In the genomic region with DNA sequence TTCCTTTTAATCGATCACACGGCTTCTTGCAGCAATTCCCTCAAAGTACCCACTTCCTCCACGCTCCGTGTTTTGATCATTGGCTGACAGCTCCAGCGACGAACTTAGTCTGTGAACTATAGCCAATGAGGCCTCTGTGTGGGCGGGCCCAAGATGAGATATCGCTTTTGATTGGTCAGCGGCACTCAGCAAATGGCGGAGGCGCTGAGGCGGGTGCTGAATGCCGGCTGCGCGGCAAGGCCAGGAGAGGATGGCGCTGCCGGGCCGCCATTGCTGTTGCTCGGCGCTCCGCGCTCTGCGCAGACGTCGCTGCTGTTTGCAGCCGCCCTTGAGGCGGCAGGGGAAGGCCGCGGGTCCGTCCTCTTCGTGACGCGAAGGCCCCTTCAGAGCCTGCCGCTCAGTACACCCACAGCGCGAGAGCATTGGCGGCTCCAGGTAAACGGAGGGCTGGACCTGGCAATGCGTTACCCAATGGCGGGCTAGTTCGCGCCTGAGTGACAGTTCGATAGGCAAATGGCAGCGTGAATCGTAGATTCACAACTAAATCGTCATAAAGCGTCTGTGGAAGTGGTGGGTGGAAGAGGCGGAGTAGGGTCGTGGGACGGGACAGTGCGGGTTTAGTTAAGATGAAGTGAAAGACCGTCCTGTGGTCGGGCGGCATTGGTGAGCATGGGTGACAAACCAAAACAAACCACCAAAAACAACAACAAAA, we compare ENCODE assay signal across 8 mouse cellular contexts. TPM values are rescaled to one million over a fixed set of nuclear protein-coding genes. Genes with fewer than 3 reads are reported as not detected.
DNase-seq lines count a peak whose midpoint lies in the region; ATAC-seq lines count a peak whose summit lies in the region.

A gene (plus strand): TSS at position 186 of the 712 bp plus-strand sequence.

- 0 out of 2 replicates have a peak, but pooled peaks cover 2% of the 10 kb centered on the region for H3K4me1 ChIP-seq in hindbrain, embryonic 11.5 days (replicated peaks; ENCODE audit: control insufficient read depth, insufficient read depth, low read length)

- peak within 1 kb of the TSS; percentile 88 for H3K27ac ChIP-seq in hindbrain, embryonic 11.5 days (ENCODE audit: low read depth, low read length)

- under 1% methylated on average over 52 of the region's 54 CpGs for WGBS in hindbrain, embryonic 11.5 days

- ATAC-seq in hindbrain, embryonic 11.5 days (ENCODE audit: low FRiP score), result peak; percentile 98

- peaks cover 17% of the 10 kb centered on the region for H3K27me3 ChIP-seq in hindbrain, embryonic 11.5 days (ENCODE audit: control insufficient read depth, insufficient read depth, low read length)

- DNase-seq in Muller cell, postnatal 12 days (ENCODE audit: inconsistent ontology term), result peak; percentile 97
- DNase-seq in cerebellum, adult 9-11 months, result peak; percentile 99
- peak; percentile 98 to 100 for DNase-seq in frontal cortex, adult 2 months (ENCODE audit: extremely low spot score in 1 of 2, low spot score in 1 of 2)
- peak; percentile 98 for DNase-seq in hindbrain, embryonic 11.5 days (ENCODE audit: low spot score)
- DNase-seq in layer of hippocampus, postnatal 10 days (ENCODE audit: low spot score in 2 of 2), result peak; percentile 100
- peak; percentile 99 for DNase-seq in lung, postnatal 10 days
- peak; percentile 97 for DNase-seq in ovary, postnatal 36 days (ENCODE audit: low spot score)
- DNase-seq in thymus, postnatal 25 days, result peak; percentile 99

- peak within 1 kb of the TSS; percentile 78 for H3K9ac ChIP-seq in hindbrain, embryonic 11.5 days (ENCODE audit: low read depth, low read length)

- H3K4me2 ChIP-seq in hindbrain, embryonic 11.5 days (replicated peaks; ENCODE audit: low read depth, low read length), result peak within 1 kb of the TSS; percentile 54

- H3K9me3 ChIP-seq in hindbrain, embryonic 11.5 days (ENCODE audit: control insufficient read depth, low read length), result no peaks in the 10 kb centered on the region

- no peaks in the 10 kb centered on the region for H3K36me3 ChIP-seq in hindbrain, embryonic 11.5 days (ENCODE audit: control insufficient read depth, insufficient read depth, low read length)

- H3K4me3 ChIP-seq in hindbrain, embryonic 11.5 days (ENCODE audit: low read depth, low read length), result peak within 1 kb of the TSS; percentile 67

RNA-seq across cellular contexts. Expression of the gene that starts here (rescaled TPM):
- 9.0 and 10.1 TPM in 2 replicates for polyA plus RNA-seq in frontal cortex, adult 2 months (2012; rRNA removed)
- 14.6 and 20.4 TPM in 2 replicates for polyA plus RNA-seq in hindbrain, embryonic 11.5 days (2014; fragmentation: Nextera tagmentation; extraction: Ambion mirVana)
- 10 to 100 TPM; 13.5 to 14.5 TPM for total RNA-seq in layer of hippocampus, postnatal 10 days (2021)

Comparison
In these comparisons a context has a peak if more than half of its experiments do, and no peak if none do; other contexts are left out.
1. Peak in every context shown above with its lines: DNase-seq, ATAC-seq, H3K4me3 ChIP-seq and H3K27ac ChIP-seq.